Mouse (Mus musculus): Measurements from ENCODE around the gene Gm47995.
A peak's percentile ranks its signal among the peaks of the same experiment; 100 is the strongest.
"Not testable (repeated sequence)": the region's sequence is repeated elsewhere in the genome, so short reads cannot be mapped to it uniquely, and the experiment has no call there.

Gene Gm47995

GRCm38 (mm10) chr1:151198120-151198519 is at the start of gene Gm47995:
Gm47995 (plus strand) TSS chr1:151198448.
- DNase-seq = not testable (repeated sequence)

GRCm38 (mm10) chr1:151150211-151150610 is 48.0 kb upstream of the Gm47995 start:
- DNase-seq = no peak

GRCm38 (mm10) chr1:151151089-151151488 is 47.2 kb upstream of the Gm47995 start:
- DNase-seq = no peak

- DNase-seq = no peak
Measured at GRCm38 (mm10) chr1:151153056-151153652, 45.1 kb upstream of the Gm47995 start.

GRCm38 (mm10) chr1:151154131-151154530 is 44.1 kb upstream of the Gm47995 start:
- not testable (repeated sequence) for DNase-seq

GRCm38 (mm10) chr1:151156129-151156528 is 42.1 kb upstream of the Gm47995 start:
- no peak for DNase-seq

- DNase-seq = no peak
Measured at GRCm38 (mm10) chr1:151156777-151157632, 41.2 kb upstream of the Gm47995 start.

- DNase-seq = no peak
Measured at GRCm38 (mm10) chr1:151157963-151158856, 40.0 kb upstream of the Gm47995 start.

- no peak for DNase-seq
Measured at GRCm38 (mm10) chr1:151158857-151159510, 39.3 kb upstream of the Gm47995 start.

GRCm38 (mm10) chr1:151166031-151166430 is 32.2 kb upstream of the Gm47995 start:
- DNase-seq = no peak

- peak; percentile 4 for DNase-seq
Measured at GRCm38 (mm10) chr1:151167297-151168047, 30.8 kb upstream of the Gm47995 start.

- DNase-seq = no peak
Measured at GRCm38 (mm10) chr1:151168637-151169036, 29.6 kb upstream of the Gm47995 start.

- no peak for DNase-seq
Measured at GRCm38 (mm10) chr1:151171572-151172461, 26.4 kb upstream of the Gm47995 start.

- DNase-seq = no peak
Measured at GRCm38 (mm10) chr1:151177030-151177936, 21.0 kb upstream of the Gm47995 start.

- peak; percentile 35 for DNase-seq
Measured at GRCm38 (mm10) chr1:151177937-151178271, 20.3 kb upstream of the Gm47995 start.

- no peak for DNase-seq
Measured at GRCm38 (mm10) chr1:151178505-151179083, 19.7 kb upstream of the Gm47995 start.

GRCm38 (mm10) chr1:151180167-151180566 is 18.1 kb upstream of the Gm47995 start:
- no peak for DNase-seq

GRCm38 (mm10) chr1:151182266-151182665 is 16.0 kb upstream of the Gm47995 start, which contains the start of gene Gm47985:
Gm47985 (plus strand) TSS chr1:151182537.
- DNase-seq = not testable (repeated sequence)

- not testable (repeated sequence) for DNase-seq
Measured at GRCm38 (mm10) chr1:151186186-151186585, 12.1 kb upstream of the Gm47995 start.
